Mouse (Mus musculus) adrenal gland, adult 2 months (tissue): ENCODE measurements around the gene Xylt1. TPM values are rescaled to one million over a fixed set of nuclear protein-coding genes. Genes with fewer than 3 reads are reported as not detected.
A peak's percentile ranks its signal among the peaks of the same experiment; 100 is the strongest.

Experiments
- DNase-seq: peaks from one replicate; pipeline ENCODE4 v3.0.0; 2021
- polyA plus RNA-seq: library from polyadenylated mRNA; depleted of rRNA; stranded (reverse); fragments of >200 nt; gene quantifications from 2 replicates; pipeline ENCODE4 v1.2.3, GENCODE M21; 2012
- total RNA-seq, 2 experiments: library from RNA; stranded (reverse); gene quantifications; 2 replicates each; pipeline ENCODE4 v1.2.3; 2021

Gene Xylt1
- total and polyA plus RNA-seq, 3 experiments: 1.4 to 8.2 (median 6.3) TPM

DNA sequence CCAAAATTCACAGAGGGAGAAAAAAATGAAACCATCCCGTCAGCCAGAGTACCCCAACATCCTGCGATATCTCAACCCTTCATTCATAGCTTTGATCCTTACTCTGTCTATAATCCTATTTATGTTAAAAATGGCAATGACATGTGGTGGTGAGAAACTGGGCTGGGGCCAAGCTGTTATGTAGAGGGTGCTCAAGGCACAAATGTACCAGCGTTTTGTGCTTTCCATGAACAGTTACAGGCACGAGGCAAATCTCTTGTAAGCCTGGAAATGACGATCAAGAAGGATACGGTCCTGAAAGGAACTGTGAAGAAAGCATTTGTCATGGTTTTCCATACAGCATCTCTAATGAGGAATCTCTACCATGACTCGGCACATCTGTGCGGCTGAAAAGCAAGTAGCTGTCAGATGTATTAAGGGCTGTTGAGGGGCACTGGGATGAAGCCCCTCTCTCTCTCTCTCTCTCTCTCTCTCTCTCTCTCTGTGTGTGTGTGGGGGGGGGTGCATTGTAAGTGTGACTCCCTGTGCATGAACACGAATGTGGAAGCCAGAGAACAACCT lies 183.2 kb downstream of the Xylt1 start:
- no peak for DNase-seq

DNA sequence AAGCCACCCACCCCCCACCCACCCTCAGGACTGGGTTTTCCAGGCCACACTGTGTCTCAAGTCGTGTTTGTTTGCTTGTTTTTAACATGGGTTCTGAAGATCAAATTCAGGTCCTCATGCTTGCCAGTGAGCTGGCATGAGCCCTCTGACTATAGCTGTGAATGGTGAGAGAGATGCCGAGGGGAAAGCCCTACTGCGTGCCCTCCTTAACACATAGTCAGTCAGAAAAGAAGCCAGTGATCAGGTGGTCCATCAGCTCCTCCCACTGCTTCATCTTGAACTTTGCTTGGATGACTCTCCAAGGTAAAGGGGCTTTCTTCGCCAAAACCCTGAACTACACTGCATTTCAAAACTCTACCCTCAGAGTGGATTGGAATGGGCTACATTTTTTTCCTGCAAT lies 183.8 kb downstream of the Xylt1 start:
- no peak for DNase-seq

DNA sequence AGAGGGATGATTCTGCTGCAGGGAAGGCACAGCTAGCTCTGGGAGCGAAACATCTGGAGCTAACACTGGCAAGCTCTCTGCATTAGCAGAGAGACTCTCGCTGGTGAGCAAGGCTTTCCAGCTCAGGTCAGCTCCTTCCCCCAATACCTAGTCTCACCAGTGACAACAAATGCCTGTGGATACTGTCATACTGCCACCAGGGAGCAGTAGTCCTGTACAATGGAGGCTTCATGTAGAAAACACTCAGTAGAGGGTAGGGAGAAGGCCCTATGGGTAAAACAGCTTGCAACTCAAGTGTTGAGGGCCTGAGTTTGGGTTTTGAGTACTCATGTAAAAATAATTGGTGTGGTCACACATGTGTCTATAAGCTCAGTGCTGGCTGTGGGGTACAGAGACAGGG lies 185.3 kb downstream of the Xylt1 start:
- DNase-seq: no peak

DNA sequence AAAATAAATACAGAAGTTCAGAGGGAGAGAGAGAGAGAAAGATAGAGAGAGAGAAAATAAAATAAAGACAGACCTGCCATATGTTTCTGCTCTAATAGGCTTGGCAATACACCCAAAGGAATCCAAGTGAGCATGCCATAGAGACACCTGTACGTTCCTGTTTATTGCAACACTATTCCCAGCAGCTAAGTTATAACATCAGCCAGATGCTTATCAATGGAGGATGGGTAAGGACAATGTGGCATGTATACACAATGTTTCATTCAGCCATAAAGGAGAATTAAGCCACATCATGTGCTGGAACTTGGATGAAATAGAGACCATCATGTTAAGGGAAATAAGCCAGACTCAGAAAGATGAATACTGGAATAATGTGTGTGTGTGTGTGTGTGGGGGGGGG lies 186.1 kb downstream of the Xylt1 start:
- DNase-seq: no peak

DNA sequence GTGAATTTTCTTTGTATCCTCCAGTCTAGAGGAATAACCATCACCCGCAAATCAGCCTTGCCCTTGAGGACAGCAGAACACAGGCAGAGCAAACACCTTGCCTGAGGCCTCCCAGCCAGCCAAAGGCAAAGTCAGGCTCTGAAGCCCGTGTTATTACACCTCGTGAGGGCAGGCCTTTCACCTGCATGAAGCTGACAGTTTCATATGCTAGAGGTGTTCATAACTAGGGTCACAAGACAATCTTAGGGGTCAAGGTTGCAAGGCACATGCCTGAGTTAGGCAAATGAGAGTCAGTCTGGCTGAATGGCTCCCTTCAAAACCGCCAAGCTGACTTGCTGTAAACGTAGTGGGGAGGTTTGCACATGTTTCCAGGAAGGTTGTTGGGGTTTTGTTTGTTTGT lies 186.5 kb downstream of the Xylt1 start:
- DNase-seq: no peak

DNA sequence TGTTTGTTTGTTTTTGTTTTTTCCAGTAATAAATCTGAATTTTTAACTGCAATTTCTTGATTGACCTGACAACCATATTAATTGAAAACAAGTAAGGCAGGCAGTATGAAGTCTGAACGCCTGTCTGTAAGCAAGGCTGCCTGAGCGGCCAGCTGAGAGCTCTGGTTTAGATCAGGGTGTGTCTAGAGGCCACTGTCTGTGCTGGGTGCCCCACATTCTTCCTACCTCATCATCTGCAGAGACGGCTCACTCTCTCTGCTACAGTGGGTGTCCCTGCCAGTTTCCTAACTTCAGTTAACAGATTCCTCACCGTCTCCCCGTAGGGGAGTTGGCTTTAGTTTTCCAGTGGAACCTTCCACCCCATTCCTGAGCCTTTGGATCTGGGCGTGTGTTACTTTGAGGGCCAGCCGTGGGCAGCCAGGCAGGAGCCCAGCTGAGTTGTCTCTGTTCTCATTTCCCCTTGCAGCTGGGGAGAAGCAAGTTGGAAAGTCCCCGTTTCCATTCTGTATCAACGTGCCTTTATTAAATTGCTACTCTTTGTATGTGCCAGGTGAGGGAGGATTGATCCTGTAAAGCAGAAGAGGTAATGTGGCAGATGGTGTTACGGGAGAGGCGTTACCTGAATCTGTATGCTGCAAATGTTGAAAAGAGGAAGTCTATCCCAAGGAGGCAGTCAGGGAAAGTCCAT lies 187.0 kb downstream of the Xylt1 start:
- DNase-seq: no peak

DNA sequence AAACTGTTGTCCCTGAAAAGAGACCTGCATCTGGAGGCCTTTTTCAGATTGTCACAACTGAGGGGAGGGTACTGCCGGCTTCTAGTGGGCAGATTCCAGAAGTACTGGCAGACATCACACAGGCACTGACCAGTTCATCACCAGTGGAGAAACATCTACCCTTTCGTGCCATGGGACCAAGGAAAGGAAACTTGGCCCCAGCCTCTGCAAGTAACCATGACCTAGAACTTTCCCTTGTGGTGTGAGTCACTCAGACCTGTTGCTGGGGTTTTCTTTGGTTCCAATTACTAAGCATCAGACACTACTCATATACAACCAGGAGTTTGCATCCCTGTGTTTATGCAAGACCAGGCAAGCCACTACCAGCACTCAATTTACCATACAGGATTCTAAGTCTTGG lies 190.4 kb downstream of the Xylt1 start:
- peak; percentile 75 for DNase-seq

DNA sequence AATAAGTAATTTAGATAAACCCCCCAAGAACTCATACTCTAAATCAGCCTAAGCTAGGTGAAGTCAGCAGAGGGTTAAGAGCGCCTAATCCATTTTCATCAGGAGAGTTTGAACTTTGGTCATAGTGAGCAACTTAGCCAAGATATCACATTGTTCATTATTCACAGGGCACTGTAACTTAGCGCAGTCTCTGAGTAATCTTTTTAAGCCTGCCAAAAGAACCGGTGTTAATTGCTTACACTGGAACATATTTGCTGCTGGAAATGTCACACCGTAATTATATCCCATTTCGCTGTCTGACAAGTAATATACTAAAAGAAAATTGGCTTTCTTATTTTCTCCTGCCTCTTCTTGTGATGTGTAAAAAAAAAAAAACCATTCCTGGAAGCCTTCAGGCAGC lies 190.9 kb downstream of the Xylt1 start:
- no peak for DNase-seq

DNA sequence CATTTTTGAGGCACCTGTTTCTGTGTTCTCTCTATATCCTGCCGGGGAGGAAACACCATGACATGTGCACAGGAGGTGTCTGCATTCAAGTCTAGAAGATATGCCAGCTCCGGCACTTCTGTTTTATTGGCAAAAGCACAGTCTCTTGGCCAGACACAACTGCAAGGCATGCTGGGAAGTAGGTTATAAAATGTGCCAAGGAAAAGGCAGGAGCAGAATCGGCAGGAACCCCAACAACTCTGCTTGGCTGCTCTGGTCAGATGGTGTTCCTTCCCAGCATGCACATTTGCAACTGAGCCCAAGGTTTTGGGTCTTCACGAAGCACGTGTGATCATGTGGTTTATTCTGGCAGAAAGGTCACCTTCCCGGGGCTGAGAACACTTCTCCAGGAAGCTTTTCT lies 192.4 kb downstream of the Xylt1 start:
- DNase-seq: no peak

DNA sequence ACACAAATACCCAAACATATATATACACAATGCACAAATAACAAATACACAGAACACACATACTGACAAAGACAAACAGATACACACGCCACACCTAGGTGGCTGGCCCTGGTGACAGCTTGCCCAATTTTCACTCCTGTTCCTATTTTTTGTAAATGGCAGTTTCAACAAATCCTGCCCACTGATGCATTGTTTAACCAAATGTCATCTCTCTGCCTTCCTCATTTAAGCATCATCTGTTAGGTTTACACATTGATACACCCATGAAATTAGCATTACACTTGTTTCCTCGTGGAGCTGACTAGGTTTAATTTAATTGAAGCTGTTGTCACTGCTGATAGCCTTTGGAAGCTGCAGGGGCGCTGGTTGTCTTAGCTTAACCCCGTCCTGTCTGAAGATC lies 194.6 kb downstream of the Xylt1 start:
- DNase-seq: no peak

DNA sequence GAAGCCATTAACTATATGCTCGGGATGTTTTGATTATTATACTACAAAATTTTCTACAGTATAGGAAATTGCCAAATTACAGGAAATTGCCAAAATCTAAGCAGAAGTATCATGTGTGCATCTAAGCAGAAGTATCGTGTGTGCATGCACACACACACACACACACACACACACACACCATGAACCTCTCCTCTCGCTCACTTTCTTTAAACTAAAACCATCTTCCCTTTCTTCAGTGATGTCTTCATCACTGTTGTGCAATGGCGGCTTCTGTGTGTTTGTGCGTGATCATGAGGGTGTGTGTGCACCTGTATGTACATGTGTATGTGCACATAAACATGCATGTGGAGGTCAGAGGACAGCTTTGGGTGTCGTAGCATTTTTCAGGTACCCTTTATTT lies 196.3 kb downstream of the Xylt1 start:
- DNase-seq: no peak

DNA sequence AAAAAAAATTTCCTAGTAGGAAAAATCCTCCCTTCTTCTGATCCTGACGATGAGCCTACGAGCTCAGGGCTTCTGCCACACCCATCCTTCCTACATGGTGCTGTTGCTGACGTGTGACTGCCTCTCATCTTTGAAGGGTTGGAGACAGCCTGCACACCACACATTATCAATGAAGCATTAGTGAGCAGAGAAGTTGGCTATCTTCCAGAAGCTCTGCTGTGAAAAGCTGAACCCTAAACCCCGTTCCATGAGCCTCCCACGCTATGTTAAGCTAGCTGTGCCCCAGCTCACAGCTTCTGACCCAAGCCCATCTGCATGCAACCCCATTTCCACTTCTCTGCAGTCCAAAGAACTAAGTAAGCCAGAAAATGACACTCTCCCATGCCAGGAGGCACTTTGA lies 204.4 kb downstream of the Xylt1 start:
- no peak for DNase-seq

DNA sequence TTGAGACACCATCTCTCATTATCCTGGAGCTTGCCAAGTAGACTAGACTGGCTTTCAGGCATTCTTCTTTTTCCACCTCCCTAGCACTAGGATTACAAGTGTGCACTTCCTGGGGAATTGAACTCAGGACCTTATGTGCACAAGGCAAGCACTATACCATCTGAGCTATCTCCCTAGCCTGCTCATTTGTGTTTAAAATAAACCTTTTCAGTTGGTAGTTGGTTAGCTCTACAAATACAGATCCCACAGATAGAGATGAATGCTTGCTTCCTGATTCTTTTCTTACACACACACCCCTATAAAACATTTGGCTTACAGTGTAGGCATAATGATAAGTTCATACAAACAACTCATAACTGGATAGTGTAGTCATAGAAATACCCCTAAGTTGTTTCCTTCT lies 206.0 kb downstream of the Xylt1 start:
- DNase-seq: no peak

DNA sequence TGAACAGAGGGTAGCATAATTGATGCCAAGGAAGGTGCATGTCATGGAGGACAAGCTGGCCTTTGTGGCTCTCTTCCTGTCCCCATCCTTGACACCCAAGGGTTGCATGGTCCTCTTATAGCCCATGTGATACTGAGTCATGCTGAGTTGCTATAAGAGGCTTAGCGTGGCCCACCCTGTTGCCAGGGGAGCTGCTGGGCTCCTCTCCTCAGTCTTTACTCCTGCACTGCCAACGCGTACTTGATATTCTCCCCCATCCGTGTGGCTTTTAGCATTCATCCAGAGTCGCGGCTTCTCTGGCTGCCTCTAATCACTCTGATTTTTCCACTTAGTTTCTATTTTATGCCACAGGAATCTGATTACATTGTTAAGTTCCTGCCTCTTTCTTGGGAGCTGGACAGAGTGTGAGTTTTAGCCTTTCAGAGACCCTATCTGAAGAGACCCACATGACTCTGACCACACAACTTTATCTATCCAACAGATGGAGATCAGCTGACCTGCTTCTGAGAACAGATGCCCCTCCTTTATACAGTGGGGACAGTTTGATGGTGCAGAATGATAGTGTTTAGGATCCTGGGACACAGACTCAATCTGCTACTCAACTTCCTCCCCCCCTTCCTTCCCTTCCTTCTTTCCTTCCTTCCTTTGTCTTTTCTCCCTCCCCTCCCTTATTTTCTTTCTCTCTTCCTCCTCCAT lies 206.6 kb downstream of the Xylt1 start:
- DNase-seq: no peak

DNA sequence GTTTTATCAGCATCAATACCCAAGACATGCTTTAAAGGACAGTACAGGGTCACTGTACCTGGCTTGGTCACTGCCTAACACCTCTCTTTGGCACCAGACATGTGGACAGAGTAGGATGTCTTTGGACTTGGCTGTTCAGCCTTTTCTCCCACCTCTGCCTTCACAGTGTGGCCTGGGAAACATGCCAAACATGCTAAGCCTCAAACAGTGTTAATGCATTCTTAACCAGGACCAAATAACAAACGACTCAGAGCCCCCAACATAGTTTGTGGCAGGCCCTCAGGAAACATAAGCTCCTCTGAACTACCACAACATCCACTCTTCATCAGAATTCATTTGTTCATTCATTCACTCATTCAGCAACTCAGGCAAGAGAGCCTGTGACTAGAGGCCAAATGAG lies 207.6 kb downstream of the Xylt1 start:
- DNase-seq: no peak

DNA sequence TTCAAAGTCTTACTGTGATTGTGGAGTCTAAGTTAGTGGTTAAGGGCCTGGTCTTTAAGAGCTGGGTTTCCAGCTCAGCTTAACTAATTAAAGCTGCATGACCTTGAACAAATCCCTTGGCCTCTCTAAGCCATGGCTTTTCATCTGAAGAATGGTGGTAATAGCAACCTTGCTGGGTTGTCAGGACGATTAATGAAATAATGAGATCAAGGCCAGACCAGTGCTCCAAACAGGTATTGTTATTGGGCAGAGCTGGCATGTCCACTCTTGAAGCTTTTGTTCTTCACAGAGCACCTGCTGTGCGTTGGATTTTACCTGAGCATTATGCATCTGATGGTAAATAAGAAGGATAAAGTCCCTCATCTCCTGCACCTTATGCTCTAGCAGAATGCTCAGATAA lies 208.6 kb downstream of the Xylt1 start:
- DNase-seq: no peak

DNA sequence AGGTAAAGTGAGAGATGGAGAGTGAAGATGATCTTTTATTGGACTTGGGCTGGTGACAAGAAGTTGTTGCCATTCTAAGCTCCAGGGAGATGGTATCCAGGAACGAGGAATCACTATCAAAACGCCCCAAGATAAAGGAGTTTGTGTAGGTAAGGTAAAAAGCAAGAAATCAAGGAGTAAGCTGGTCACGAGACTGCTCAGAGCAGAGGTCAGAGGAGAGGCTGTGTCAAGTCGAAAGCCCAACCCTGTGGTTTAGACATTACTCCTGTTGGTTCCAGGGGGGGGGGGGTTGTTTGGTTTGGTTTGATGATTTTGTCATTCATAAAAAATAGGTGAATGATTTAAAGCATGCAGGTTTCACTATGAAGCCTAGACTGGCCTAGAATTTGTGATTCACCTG lies 209.0 kb downstream of the Xylt1 start:
- no peak for DNase-seq

DNA sequence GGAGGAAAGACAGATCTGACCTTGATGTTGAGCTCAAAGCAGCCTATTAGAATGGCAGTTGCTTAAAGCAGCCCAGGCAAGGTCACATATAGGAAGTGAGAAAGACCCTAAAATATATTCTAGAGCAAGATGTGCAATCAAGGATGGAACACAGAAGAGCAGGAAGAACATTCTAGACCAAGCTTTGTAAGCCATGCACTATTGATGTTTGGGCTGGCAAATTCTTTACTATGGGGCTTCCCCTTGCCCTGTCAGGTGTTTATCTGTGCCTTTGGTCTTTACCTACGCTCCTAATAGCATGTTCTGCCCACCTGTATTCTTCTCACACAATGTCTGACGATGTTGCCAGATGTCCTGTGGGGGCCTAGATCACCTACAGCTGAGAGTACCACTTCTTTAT lies 213.4 kb downstream of the Xylt1 start:
- DNase-seq: no peak

DNA sequence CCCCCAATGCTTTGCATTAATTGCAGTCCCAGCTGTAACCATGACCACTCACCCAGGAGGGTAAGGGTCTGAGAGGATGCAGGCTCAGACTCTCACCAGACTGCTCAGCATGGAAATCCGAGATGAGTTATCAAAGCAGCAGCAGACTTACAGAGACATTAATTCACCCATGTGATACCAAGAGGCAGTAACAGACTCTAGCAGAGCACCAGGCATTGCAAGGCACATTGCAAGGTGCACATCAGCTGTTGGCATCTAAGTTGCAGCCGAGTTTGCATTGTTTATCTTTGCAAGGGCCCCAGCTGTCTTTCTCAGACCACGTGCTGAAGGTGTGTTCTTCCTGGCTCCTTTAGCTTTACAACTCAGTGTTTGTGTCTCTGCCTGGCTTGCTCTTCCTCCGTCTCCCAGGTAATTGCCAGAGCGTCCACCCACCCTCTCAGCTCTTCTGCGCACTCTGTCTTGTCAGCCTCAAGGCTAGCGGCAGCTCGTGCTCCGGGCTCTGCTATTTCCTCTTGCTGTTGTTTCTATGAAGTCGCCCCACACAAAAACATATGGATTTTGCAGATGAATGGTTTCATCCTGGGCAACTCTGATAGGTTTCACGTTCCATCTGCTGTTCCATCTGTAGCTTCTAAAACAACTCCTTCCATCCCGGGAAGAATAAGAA lies 214.4 kb downstream of the Xylt1 start:
- no peak for DNase-seq

DNA sequence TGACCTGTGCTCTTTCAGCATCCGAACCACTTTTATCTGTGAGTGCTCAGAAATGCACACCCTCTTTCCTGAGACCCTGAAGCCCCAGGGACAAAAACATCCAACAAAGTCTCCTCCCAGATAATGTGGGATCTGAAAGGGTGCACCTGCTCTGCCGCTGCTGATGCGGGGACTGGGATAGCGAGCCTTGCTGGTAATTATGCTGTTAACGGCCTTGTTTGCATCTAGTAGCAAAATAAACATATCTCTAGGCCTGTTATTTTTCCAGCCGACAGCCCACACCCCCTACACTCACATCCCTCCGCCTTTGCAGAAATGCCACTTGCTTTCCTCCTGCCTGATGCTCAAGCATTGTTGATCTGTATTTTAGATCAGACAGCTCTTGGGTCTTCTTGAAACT lies 219.7 kb downstream of the Xylt1 start:
- no peak for DNase-seq

DNA sequence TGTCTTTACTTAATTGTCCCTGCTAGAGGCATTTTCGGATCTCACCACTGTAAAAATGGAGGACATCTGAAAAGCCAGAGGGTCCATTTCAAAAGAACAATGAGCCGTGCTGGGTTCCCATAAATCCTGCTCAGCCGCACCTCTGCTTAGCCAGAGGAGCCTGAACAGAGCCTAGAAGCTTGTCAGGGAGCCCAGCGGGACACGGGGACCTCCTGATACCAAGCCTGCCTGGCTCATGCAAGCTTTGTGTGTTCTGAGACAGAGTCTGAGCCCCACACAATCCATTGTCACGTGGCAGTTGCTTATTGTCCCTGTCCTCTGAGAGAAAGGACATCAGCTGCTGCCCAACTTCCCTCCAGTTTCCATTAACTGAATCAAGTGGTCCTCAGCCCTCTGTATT lies 229.7 kb downstream of the Xylt1 start:
- no peak for DNase-seq

DNA sequence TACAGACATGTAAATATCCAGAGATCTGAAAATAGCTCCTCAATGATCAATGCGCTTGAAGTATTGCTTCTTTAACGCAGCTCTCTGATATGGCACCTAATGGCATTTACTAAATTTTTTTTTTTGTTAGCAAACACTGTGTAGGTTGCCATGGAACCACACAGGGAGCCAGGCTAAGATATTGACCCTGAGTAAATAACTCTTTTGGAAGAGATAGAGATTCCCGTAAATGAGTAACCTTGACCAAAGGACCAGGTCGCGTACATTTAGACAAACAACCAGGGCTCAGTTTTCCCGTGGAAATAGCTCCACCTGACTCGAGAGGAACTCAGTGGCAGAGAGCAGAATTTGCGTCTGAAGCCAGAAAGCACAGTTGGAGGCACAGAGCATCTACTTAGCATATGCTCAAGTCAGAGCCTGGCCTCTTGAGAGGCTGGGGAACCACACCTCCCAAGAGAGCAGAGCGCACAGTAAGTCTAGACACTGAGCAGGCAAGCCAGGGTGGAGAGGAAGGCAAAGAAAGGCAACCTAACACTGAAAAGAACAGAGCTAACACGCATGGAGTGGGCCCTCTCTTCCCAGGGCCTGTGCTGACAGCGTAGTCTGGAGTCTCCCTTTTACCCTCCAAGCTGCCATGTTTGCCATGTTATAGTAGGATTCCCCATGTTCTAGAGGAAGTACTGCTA lies 232.2 kb downstream of the Xylt1 start:
- no peak for DNase-seq

DNA sequence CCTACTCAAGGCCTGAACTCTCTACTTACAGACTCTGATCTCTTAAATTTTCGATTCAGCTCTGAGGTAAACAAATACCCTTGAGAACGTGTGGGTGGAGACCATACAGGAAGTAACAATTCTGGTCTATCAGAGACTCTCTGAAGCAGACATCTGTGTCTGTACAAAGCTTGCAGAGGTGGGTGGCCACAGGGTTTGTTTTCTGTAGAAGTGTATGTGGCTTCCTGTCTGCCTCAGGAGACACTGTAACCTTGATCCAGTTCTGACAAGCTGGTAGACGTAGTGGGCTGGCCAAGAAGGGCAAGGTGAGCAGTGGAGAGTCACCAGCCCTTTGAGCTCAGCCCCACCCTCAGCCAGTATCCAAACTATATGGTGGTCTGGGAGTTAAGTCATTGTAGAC lies 233.0 kb downstream of the Xylt1 start:
- DNase-seq: no peak
